Mouse (Mus musculus): ENCODE measurements around the gene Muc3.
A peak's percentile ranks its signal among the peaks of the same experiment; 100 is the strongest.
"Not testable (repeated sequence)": the region's sequence is repeated elsewhere in the genome, so short reads cannot be mapped to it uniquely, and the experiment has no call there.

Muc3 gene

DNA sequence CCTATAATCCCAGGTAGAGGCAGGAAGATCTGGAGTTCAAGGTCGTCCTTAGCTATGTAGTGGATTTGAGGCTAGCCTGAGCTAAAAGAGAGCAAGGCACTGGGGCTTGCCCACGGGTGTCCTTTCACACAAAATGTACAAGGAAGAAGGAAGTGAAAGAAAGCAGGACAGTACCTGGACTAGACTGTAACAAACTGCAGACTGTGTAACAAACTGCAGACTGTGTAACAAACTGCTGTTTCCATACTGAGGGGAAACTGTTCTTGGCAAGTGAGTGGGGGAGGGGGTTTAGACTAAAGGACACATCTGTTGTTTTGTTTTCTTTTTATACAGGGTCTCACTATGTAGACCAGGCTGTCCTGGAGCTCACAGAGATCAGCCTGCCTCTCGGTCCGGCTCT is 27.8 kb downstream of the Muc3 start:
- DNase-seq: no peak

DNA sequence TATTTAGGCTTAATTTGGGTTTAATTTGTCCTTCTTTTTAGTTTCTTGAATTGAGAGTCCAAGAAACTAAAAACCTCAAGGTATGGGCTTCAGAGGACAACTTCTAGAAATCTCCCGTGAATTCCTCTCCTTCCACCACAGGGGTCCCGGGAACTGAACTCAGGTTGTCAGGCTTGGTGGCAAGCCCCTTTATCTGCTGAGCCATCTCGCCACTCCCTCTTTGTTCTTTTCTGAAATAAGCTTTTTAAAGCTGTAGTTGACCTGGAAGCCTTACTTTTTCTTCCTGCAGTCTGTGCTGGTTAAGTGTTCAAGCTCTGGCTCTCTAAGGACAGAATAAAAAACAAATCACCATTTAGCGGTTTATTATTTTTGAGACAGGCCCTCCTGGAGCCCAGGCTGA is 30.2 kb downstream of the Muc3 start:
- no peak for DNase-seq

DNA sequence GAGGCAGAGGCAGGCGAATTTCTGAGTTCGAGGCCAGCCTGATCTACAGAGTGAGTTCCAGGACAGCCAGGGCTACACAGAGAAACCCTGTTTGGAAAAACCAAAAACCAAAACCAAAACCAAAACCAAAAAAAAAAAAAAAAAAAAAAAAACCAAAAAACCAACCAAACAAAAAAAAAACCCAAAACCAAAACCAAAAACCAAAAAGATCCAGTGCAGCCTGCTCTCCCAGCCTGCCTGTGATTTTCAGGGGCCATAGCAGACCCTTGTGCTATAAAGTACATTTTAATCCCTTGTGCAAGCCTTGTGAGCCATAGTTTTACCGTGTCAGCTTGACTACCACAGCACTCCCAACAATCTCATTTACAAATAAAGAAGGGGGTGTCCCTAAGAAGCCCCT is 31.1 kb downstream of the Muc3 start:
- DNase-seq: not testable (repeated sequence)

GRCm38 (mm10) chr5:137116987-137117386 is 32.1 kb downstream of the Muc3 start:
- DNase-seq: no peak

DNA sequence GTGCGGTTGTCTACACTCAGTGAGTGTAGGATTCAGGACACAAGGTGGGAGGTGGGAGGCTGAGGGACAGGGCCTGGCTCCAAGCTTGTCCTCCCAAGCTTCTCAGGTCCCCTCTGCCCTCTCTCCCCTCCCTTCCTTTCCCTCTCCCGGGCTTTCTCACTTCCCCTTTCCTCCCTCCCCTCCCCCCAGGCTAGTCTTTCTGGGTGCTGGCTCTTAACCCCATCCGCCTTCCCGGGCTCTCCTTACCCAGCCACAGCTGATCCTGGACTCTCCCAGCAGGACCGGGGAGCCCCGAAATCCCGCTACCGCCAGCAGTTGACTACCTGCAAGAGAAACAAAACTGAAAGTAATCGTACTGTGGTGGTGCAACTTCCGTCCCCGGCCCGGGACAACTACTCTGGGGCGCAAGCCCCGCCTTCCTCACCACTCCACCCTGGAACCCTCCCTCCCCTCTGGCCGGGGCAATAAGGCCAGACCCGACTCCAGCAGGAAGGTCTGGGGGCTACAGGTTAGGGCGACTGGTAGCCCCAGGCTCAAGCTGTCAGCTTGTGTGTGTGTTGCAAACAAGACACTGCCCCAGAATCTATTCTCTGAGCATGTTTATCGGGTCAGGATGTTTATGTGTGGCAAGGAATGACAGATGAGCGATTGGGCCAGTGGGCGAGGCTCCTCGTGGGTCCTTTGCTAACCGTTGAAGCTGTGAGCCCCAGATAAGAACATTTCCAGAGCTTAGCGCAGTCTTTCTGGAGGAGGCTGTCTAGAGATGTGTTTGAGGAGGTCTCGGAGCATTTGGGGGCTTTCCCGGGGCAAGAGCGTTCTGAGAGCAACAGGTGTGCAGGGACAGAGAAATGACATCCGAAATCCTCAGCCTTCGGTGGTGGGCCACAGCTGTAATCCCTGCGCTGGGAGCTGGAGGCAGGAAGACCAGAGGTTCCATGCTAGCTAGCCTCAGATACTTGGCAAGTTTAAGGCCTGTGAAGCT is 33.0 kb downstream of the Muc3 start, which contains the start of gene Trim56:
Gene Trim56 (minus strand): TSS at position 344 of the 982 bp plus-strand sequence.
- peak; percentile 83 to 85 for DNase-seq

GRCm38 (mm10) chr5:137114891-137115561 is 34.1 kb downstream of the Muc3 start:
- no peak for DNase-seq

GRCm38 (mm10) chr5:137111542-137112408 is 37.3 kb downstream of the Muc3 start:
- no peak for DNase-seq

DNA sequence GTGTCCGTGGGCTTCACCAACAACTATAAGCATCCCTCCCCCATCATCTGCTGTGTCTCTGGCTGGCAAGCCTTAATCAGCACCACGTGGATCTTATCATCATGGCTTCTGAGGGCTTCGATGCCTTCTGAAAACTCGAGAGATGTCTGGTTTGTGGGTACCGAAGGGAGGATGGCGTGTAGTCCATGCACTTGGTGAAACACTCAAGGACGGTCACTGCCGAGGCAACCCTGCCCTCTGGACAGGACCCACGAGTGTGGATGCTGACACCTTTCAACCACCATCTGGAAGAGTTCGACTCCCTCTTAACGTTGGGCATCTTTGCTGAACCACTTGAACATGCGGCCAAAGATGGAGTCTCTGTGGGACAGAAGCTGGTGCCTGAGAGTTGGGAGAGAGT is 38.3 kb downstream of the Muc3 start:
- no peak for DNase-seq

DNA sequence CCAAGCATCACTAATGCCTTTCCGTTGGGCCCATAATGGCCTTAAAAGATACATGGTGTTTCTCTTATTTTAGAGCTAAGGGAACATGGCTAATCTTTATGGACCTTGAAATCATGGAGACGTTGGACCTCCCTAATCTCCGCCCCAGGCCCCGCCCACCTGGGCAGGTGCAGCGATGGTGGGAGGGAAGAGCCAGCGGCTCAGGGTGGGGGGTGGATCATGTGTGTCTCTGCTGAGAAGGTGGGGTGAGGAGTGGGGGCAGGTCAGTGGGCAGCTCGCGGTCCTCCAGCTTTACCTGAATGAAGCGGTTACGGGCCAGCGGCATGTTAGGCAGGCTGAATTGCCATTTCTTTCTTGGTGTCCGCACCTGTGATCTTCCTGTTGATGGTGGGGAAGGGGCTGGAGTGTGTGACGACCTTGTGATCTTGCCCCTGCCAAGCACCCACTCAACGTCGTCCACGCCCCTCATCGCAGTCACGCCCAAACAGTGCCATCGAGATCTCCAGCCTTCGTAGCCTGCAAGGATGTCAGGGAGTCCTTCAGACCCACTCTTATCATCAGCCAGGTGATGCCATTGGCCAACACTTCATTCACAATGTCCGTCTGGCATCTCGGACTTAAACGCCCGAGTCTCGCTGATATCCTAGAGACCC is 39.1 kb downstream of the Muc3 start:
- DNase-seq: no peak

- no peak for DNase-seq
Observed at GRCm38 (mm10) chr5:137108111-137108510, 41.0 kb downstream of the Muc3 start.

DNA sequence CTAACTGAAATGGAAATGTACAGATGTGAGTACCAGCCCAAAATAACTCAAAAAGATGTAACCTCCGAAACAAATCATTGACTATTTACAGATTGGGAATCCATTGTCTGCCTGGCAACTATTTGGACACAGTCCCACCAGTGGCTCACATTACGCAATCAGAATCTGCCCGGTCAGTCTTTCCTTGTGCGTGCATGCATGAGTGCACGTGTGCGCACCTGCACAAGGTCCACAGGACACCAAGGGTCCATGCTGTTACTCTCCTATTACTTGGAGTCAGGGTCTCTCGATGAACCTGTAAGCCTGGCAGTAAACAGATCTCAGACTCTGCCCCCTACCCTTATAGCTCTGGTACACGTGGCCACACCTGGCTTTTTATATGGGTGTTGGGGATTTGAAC is 41.5 kb downstream of the Muc3 start:
- no peak for DNase-seq

GRCm38 (mm10) chr5:137107024-137107423 is 42.1 kb downstream of the Muc3 start:
- peak; percentile 77 for DNase-seq

DNA sequence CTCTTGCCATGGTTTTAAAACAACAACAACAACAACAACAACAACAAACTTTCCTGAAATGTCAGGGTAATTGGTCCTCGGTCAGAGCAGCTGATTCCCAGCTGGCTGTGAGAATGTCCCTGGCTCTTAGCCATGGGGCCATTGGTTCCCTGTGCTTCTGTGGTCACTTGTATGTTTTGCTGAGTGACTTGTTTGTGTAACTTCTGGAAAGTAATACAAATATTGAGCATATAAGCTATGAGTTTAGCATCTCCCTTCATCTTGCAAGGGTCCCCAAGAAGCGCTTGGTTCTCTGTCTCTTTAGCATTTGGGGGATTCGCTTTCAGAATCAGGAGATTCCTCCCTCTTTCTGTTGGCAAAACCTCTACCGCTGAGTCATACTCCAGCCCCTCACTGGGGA is 42.7 kb downstream of the Muc3 start:
- DNase-seq: no peak

GRCm38 (mm10) chr5:137103969-137104368 is 45.2 kb downstream of the Muc3 start:
- DNase-seq: no peak

GRCm38 (mm10) chr5:137102575-137103522 is 46.3 kb downstream of the Muc3 start:
- DNase-seq: no peak

DNA sequence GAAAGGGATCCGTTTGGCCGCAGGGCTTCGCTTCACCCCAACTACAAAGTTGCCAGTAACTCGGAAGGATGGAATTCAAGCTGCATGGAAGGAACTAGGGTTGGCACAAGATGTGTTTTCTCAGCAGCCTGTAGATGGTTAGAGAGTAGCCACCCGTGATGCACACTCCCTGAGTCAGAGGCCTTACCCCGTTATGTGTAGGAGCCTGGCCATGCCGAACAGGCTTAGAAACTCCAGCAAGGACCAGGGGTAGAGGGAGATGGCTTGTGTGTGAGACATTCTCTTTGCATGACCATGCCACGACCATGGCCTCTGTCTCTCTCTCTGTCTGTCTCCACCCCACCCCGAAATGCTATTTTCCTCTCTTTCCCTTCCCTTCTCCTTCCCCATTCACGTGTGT is 47.0 kb downstream of the Muc3 start:
- DNase-seq: no peak

DNA sequence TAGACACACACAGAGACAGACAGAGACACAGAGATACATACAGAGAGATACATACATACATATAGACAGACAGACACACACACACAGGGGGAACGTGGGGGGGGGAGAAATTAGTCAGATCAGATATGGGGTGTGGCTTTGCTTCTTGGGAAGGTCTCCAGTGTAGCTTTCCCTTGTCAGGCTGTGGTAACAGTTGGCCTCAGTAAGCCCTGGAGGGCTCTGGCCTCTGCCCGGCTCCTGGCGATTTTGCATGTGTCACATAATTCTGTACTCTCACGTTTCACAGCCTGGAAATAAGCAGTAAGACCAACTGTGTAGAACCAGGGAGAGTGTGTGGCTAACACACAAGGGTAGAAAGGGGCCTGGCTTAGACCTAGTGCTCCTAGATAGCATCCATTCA is 48.5 kb downstream of the Muc3 start:
- DNase-seq: no peak

- no peak for DNase-seq
Observed at GRCm38 (mm10) chr5:137098418-137098817, 50.7 kb downstream of the Muc3 start.

DNA sequence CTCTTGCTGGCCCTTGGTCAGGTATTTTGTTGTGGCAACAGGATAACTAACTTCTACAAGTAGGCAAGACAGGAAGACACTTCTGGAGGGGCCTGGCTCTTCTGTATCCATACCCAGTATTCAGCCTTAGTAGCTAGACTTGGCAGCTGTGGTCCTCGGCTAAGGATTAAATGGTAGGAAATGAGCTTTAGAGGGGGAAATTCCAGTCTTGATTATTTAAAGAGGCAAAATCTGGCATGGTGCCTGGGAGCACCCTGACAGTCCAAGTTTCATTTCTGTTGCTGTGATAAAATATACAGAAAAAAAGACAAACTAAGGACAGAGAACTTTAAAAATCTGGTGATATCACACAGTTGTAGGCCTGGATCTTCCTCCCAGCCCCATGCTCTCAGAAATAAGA is 53.1 kb downstream of the Muc3 start:
- DNase-seq: no peak

DNA sequence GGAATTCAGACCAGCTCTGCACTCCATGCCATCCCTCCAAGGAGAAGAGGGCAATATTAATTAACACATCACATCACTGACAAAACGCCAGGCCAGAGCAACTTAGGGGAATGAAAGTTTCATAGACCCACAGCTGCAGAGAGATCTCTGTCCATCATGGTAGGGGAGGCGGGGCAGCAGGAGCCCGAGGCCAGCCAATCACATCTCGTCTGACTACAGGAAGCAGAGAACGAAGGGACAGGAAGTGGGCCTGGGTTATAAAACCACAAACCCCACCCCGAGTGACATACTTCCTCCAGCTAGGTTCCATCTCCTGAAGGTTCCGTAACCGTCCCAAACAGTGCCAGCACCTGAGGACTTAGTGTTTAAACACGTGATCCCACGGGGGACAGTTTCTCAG is 54.0 kb downstream of the Muc3 start:
- no peak for DNase-seq

DNA sequence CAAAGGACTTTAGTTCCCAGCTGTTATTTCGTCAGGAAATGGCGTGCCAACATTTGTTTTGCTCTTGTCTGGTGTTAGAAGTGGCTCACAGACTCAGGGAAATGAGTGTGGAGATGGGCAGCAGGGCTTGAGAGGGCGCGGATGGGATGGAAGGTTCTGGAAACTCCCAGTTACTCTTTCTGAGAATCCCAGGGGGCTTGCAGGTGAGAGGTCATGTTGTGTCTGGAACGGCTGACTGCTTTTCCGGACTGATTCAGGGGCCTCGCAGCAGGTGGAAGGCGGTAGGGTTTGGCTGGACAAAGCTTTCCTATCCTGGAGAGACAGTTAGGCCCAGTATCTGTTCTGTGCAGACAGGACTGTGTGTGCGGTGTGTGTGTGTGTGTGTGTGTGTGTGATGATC is 55.4 kb downstream of the Muc3 start:
- DNase-seq: no peak
